Mouse (Mus musculus) fat pad, adult 2 months (tissue): ENCODE measurements around the gene Prlr.
A peak's percentile ranks its signal among the peaks of the same experiment; 100 is the strongest.

Experiments used
- DNase-seq: peaks from one replicate; pipeline ENCODE4 v3.0.0-alpha.2; 2011; ENCODE audit warnings: low read depth, low spot score; ENCODE audit errors: extremely low read depth

Prlr gene

GRCm38 (mm10) chr15:10177083-10177482, at the start of gene Prlr:
Gene Prlr, plus strand, starts transcription at chr15:10177238.
- no peak for DNase-seq

GRCm38 (mm10) chr15:10133781-10134180, 43.3 kb upstream of the Prlr start:
- DNase-seq: no peak

- no peak for DNase-seq
Measured at GRCm38 (mm10) chr15:10134889-10135288, 42.1 kb upstream of the Prlr start.

GRCm38 (mm10) chr15:10144520-10144919, 32.5 kb upstream of the Prlr start:
- DNase-seq: no peak

GRCm38 (mm10) chr15:10148196-10148595, 28.8 kb upstream of the Prlr start:
- no peak for DNase-seq

GRCm38 (mm10) chr15:10160663-10161062, 16.4 kb upstream of the Prlr start:
- no peak for DNase-seq

- DNase-seq: no peak
Measured at GRCm38 (mm10) chr15:10175078-10175477, 2.0 kb upstream of the Prlr start.

GRCm38 (mm10) chr15:10175656-10176055, 1.4 kb upstream of the Prlr start:
- DNase-seq: no peak

- DNase-seq: peak; percentile 67
Measured at GRCm38 (mm10) chr15:10177519-10178130, 587 bp downstream of the Prlr start.

- DNase-seq: no peak
Measured at GRCm38 (mm10) chr15:10178131-10178566, 1.1 kb downstream of the Prlr start.

GRCm38 (mm10) chr15:10180694-10181093, 3.7 kb downstream of the Prlr start:
- no peak for DNase-seq

GRCm38 (mm10) chr15:10192101-10192630, 15.1 kb downstream of the Prlr start:
- no peak for DNase-seq

GRCm38 (mm10) chr15:10200991-10201390, 24.0 kb downstream of the Prlr start:
- no peak for DNase-seq

- no peak for DNase-seq
Measured at GRCm38 (mm10) chr15:10202504-10203302, 25.7 kb downstream of the Prlr start.

- no peak for DNase-seq
Measured at GRCm38 (mm10) chr15:10210261-10210770, 33.3 kb downstream of the Prlr start.

GRCm38 (mm10) chr15:10211992-10212391, 35.0 kb downstream of the Prlr start:
- DNase-seq: no peak

- no peak for DNase-seq
Measured at GRCm38 (mm10) chr15:10213213-10213612, 36.2 kb downstream of the Prlr start.

- DNase-seq: no peak
Measured at GRCm38 (mm10) chr15:10213710-10214109, 36.7 kb downstream of the Prlr start.

- DNase-seq: no peak
Measured at GRCm38 (mm10) chr15:10215719-10216118, 38.7 kb downstream of the Prlr start.

GRCm38 (mm10) chr15:10216189-10216588, 39.2 kb downstream of the Prlr start:
- no peak for DNase-seq

- no peak for DNase-seq
Measured at GRCm38 (mm10) chr15:10223614-10224155, 46.6 kb downstream of the Prlr start.

- DNase-seq: no peak
Measured at GRCm38 (mm10) chr15:10225701-10226100, 48.7 kb downstream of the Prlr start.
